Mouse (Mus musculus) ovary, postnatal 14 days (tissue): ENCODE data around the gene Zfp143.
A peak's percentile ranks its signal among the peaks of the same experiment; 100 is the strongest.
"Not testable (repeated sequence)": the region's sequence is repeated elsewhere in the genome, so short reads cannot be mapped to it uniquely, and the experiment has no call there.

Source experiments
- DNase-seq: peaks from one replicate; pipeline ENCODE4 v3.0.0; 2022; ENCODE audit warnings: low spot score

The Zfp143 gene

GRCm38 (mm10) chr7:110096332-110096731, 35.3 kb downstream of the Zfp143 start:
- DNase-seq: no peak

DNA sequence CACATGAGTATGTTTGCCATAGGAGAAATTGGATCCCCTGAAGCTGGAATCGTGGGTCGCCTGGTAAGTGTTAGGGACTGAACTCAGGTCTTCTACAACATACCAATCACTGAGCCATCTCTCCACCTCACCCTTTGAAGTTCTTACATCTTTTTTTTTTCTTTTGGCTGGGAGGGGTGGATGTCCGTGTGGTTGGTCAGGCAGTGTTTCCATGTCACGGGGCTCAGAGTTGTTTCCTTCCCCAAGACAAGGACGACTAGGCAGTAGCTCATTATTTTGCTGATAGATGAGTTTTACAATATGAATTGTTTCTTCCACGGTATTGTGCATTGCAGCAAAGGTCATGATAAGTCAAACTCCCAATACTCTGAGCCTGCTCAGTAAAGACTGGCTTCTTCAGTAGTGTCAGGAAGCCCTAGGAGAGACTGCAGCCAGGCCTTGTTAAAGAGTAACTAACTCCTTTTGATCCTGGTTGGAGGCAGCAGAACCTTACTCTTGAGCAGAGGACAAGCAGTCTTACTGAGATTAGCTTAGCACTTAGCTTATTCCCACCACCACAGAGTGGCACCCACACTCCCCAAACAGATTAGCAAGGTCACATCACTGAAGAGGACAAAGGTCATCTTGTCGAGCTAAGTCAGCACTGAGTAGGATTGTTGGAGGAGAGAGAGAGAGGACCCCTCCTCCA, 36.2 kb downstream of the Zfp143 start:
- DNase-seq: no peak

DNA sequence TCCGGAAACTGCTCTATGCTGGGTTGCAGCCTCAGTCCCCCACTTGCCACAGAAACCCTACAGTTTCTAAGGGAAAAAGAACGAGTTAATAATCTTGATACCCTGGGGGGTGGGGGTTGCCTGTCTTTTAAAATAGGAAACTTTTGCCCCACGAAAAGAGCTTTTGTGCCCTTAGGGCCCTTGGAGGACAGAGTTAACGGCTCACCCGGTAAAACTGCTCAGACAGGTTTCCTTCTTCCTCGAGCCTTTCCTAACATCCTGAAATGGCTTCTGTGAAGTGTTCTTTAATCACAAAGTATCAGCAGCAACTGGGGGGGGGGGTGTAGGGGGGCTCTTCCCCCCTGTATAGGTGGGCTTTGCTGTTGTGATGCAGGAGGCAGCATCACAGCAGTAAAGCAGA, 39.8 kb downstream of the Zfp143 start:
- DNase-seq: no peak

- no peak for DNase-seq
These were observed 40.2 kb downstream of the Zfp143 start for GRCm38 (mm10) chr7:110101266-110101665.

- no peak for DNase-seq
These were observed 44.0 kb downstream of the Zfp143 start for GRCm38 (mm10) chr7:110105041-110105440.

DNA sequence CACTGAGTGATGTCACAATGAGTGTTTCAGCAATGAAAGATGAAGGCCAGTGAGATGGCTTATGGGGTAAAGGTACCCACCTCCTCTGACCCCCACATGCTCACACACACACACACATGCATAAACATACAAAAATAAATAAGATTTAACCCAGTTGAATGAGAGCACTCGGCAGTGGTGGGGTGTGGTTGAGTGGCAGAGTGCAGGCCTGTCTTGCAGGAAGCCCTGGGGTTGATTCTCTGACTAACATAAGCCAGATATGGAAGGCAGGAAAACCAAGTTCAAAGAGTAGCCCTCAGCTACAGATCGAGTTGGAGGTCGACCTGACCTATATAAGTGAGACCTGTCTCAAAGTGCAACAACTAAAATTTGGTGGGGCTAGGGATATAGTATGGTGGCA, 45.6 kb downstream of the Zfp143 start:
- no peak for DNase-seq

DNA sequence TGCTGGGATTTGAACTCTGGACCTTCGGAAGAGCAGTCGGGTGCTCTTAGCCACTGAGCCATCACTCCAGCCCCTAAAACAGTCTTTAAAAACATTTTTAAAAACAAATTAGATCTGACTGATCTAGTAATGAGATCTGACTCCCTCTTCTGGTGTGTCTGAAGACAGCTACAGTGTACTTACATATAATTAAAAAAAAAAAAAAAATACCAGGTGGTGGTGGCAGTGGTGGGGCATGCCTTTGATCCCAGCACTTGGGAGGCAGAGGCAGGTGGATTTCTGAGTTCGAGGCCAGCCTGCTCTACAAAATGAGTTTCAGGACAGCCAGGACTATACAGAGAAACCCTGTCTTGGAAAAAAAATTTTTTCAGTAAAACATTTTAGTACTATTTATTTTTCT, 47.5 kb downstream of the Zfp143 start:
- not testable (repeated sequence) for DNase-seq

- DNase-seq: peak; percentile 54
These were observed 48.1 kb downstream of the Zfp143 start for GRCm38 (mm10) chr7:110108967-110109610.

DNA sequence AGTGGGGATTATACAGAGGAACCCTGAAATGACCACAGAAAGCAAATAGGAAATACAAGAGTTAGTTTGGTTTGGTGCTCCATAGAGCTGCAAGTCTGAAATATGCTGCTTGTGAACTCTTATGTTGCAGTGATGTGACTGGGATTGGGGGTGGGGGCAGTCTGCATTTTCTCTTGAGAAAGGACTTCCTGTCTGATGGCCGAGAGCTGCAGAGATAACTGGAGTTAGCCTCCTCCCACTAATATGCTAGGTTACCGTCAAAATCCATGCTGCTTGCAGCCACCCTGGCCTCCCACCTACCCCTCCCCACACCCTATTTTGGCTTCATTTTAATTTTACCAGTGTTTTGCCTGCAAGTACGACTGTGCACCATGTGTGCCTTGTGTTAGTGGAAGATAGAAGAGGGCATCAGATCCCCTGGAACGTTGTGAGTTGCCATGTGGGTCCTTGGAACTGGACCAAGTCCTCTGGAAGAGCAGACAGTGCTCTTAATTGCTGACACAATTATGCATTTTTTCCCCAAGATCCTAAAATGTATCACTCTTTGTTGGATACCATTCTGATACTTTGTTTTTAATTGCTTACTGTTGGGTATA, 49.1 kb downstream of the Zfp143 start:
- no peak for DNase-seq

DNA sequence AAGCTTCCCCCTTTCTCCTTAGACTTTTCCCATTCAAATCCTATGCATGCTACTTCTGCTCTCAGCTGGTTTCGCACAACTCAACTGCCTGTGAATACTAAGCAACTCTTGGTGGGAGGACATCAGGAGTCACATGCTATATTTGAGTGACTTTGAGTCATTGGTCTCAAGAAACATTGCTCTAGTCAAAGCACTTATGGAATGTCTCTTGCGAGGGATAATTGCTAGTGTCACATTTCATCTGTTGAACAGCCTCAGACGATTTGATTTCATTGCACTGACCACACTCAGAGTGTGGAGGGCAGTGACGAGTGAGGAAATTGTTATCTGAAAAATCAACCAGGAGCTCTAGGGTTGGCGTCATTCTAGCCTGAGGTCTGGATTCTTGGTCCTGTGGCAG, 53.7 kb downstream of the Zfp143 start:
- DNase-seq: no peak

DNA sequence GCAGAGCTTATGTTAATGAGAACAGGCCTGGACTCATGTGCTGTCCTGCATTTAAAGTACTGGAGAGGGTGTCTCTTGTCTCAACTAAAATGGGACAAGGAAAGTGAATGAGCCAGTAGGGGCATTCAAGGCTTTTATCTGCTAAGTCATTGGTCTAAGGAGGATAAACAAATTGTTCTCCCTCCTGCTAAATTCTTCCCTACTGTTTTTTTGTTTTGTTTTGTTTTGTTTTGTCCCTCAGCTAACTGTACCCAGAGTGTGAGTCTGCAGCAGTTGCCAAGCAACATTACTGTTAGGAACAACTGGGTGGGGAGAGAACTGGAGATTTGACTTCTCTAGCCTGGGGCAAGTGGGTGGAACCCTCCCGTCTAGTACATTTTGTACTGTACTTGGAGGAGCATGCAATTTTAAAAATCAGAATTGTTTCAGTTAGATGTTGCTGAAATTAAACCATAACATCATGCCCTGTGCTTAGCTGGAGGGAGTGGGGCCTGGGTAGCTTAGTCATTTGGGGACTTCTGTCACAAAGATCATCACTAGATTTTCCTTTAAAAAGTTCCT, 55.8 kb downstream of the Zfp143 start:
- no peak for DNase-seq

GRCm38 (mm10) chr7:110118448-110118847, 57.4 kb downstream of the Zfp143 start:
- no peak for DNase-seq

DNA sequence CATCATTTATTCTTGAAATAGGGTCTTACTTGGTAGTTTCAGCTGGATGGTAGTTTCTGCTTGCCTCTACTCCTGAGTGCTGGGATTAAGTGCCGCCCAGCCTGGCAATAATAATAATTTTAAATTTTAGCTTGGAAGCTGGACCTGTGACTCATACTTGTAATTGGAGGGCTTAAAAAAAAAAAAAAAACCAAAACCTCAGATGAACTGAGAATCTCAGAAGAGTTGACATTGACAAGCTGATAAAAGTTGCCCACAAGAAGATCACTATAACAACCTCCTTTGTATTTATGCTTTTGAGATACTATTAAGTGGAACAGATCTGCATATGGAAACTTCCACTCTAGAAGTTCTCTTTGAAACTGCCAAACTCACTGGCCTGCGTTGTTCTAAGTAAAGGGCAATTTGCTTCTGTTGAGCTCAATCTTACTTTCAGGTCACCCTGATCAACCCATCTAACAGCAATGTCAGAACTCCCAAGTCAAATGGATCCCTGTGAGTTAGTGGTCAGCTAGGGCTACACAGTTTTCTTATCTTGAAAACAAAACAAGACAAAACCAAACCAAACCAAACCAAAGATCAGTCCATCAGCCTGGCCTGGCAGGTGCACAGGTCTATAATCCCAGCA, 59.3 kb downstream of the Zfp143 start:
- DNase-seq: no peak

DNA sequence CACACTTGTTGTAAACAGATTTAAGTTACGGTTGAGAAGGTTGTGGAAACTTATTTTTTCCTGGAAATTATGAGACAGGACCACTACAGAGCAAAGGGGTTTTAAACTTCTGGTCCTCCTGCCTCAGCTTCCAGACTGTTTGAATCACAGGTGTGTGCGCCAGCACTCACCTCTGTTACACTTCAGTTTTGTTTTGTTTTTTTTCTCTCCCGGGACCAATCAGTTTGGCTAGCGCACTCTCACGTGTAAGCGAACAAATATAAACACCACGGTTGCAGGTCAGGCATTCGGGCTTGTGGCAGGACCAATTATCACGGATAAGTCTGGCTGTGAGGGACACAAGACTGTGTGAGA, 60.1 kb downstream of the Zfp143 start:
- DNase-seq: no peak

DNA sequence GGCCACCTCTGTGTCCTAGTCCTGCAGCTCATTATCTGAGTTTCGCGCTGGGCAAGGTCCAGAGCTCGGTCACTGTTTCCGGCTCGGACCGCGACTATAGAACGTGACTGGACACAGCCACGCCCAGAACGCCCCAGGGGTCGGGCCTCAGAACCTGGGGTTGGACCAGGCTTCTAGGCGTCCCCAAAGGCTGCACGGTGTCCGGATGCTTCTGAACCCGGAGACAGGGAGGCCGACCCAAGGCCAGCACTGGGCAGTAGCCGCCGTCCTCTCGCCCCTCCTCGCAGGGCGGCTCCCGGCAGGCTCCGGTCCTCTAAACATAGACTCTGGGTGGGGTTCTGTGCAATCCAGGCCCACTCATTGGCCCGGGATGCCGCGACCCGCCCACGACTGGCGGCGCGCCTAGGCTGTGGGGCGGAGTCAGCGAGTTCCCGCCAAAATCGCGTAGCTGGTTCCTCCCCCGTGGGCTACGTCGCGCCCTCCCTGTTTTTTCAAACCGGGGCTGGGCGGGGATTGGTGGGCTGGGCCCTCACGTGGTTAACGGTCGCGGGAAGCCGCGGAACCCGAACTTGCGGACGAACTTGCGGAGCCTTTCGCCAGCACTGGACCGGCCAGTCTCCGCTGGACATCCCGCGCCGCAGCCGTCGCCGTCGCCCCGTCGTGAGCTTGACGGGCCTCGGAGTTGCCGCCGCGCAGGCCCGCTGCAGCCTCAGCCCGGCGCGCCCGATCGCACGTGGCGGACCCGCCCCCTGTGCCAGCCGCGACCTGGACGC, 60.7 kb downstream of the Zfp143 start, which contains the start of gene Wee1:
TSS of gene Wee1 (plus strand) at position 531 of the 773 bp plus-strand sequence.
- DNase-seq: peak; percentile 99

GRCm38 (mm10) chr7:110122289-110122564, 61.2 kb downstream of the Zfp143 start:
- no peak for DNase-seq

DNA sequence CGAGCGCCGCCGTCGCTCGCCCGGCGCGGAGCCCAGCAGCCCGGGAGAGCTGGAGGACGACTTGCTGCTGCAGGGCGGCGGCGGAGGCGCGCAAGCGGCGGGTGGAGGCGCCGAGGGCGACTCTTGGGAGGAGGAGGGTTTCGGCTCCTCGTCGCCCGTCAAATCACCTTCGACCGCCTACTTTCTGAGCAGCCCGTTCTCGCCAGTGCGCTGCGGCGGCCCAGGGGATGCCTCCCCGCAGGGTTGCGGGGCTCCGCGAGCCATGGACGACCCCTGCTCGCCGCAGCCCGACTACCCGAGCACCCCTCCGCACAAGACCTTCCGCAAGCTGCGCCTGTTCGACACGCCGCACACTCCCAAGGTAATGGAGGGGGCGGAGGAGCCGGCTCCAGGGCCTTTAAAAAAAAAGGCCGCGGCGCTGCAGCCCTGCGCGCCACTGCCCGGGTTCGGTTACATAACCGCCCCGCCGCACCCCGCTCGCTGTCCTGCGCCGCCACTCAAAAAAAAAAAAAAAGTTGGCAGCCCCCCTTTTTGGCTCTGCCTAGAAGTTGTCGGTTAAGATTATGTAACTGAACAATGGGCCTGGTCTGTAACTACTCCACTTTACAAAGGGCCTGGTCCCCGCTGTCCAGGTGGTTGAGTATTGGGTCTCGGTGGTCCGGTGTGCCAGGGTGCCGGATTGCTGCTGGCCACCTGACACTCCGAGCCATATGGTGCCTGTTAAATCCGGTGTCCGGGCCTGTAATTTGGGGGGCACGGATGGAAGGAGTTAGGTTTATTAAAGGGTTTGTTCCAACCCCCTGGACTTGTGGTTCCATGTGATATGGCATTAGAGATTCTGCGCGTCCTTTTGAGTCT, 61.8 kb downstream of the Zfp143 start:
- peak; percentile 51 for DNase-seq

DNA sequence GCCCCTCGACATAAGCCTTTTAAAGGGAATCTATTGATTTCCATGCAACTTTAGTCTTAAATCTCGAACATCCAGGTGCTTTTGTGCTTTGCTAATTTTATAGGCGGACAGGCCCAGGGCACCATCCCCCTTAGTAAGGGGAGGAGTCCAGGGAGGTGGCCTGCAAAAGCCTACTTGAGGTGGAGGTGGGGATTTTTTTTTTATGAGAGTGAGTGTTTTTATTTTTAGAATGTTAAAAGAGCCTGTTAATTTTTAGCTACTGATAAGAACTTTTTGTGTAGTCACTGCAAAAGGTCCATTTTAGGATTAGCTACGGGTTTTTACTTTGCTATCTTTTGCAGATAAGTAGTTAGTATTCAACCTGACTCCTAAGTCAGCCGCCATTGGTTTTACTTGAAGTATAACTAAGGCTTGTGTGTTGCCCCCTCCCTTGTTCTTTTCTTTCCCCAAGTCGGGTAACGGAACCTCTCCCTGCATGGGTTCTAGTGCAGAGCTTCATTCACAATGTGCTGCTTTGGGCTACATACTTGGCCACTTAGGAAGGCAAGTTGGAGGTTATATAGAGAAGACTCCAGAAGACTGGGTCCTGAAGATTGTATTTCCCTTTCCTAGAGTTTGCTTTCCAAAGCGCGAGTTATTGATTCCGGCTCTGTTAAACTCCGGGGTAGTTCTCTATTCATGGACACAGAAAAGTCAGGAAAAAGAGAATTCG, 63.0 kb downstream of the Zfp143 start:
- DNase-seq: no peak

DNA sequence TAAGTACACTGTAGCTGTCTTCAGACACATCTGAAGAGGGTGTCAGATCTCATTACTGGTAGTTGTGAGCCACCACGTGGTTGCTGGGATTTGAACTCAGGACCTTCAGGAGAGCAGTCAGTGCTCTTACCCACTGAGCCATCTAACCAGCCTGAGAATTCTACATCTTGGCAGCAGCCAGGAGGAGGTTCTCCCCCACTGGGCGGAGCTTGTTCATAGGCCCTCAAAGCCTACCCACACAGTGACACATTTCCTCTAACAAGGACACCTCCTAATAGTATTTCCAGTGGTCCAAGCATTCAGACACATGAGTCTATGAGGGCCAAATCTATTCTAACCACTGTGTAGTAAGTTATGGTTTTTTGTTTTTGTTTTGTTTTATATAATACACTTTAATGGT, 67.5 kb downstream of the Zfp143 start:
- no peak for DNase-seq

DNA sequence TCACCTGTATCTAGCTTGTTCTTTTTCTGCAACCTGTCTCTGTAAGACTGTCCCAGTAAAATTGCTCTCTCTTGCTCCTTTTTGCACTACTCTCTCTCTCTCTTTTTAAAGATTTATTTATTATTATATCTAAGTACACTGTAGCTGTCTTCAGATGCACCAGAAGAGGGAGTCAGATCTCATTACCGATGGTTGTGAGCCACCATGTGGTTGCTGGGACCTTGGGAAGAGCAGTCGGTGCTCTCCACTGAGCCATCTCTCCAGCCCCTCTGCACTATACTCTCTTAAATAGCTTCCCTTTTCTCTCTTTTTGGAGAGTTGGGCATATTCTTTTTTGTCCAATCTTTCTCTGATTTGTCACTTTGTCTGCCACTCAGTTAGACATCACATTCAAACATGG, 71.3 kb downstream of the Zfp143 start:
- DNase-seq: not testable (repeated sequence)

DNA sequence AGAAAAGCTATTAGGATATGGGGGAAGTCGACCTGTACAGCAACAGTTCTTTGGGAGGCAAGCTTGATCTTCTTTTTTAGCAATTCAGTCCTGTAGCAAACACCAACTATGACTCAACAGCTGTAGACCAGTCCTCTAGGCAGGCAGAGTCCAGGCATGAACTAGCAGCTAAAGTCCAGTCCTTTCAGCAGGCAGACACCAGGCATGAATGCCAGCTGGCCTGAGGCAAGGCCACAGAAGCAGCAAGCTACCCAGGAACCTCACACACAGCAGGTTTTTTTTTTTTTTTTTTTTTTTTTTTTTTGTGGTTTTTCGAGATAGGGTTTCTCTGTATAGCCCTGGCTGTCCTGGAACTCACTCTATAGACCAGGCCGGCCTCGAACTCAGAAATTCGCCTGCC, 73.0 kb downstream of the Zfp143 start:
- no peak for DNase-seq
